Mouse (Mus musculus): ENCODE measurements at regions not wholly inside any gene's neighbourhood (a gene's known extent, or its start where the extent isn't known, plus 50 kb on each side); places are given as distances from the start of the nearest gene placed in this dataset.
"Not testable (repeated sequence)": the region's sequence is repeated elsewhere in the genome, so short reads cannot be mapped to it uniquely, and the experiment has no call there.

DNA sequence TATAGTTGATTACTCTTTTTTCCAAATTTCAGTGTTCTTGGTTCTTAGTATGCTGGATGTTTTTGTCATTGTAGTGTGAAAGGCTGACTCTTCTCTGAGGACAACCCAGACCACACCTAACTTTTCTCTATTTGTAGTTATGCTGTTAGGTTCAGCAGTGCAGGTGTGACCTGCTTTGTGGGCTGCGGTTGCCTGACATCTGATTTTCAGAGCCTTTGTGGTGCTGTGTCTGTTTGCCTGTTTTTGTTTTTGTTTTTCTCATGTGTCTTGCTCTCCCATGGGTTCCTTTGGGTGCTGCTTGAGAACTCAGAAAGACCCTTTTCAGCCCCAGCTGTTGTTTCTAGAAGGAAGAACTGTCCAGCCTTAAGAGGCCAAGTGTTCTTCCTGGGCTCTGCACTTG lies 52.0 kb upstream of the Trpm1 start:
- DNase-seq (ENCODE audit: low read depth in 2 of 2, low spot score in 2 of 2), result peak; percentile 37 to 55

DNA sequence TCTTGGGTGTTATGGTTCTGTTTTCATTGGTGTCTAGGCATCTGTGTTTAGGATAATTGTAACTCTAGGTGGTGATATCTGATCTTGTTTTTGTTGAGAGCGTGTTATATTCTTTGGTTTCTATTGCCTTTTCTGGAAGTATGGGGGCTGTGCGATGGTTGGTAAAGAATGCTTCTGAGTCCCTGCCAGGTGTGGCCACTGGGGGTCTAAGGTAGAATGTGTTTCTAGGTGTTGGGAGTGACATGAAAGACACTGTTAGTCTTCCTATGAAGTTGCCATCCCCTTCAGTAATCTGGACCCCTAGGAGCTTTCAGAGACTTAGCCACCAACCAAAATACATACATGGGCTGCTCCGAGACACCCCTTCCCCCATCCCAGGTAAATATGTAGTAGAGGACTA lies 54.0 kb upstream of the Trpm1 start:
- no peak for DNase-seq (ENCODE audit: low read depth in 2 of 2, low spot score in 2 of 2)

DNA sequence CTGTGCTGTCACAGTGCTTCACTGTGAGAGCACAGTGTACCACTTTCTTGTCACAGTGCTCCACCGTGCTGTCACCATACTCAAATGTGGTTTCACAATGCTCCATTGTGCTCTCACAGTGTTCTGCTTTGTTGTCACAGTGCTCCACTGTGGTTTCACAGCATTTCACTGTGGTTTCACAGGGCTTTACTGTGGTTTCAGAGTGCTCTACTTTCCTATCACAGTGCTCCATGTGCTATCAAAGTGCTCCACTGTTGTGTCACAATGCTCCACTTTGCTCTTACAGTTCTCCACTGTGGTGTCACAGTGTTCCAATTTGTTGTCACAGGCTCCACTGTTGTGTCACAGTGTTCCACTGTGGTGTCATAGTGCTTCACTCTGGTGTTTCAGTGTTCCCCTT lies 63.6 kb upstream of the Trpm1 start:
- no peak for DNase-seq (ENCODE audit: low read depth in 2 of 2, low spot score in 2 of 2)

DNA sequence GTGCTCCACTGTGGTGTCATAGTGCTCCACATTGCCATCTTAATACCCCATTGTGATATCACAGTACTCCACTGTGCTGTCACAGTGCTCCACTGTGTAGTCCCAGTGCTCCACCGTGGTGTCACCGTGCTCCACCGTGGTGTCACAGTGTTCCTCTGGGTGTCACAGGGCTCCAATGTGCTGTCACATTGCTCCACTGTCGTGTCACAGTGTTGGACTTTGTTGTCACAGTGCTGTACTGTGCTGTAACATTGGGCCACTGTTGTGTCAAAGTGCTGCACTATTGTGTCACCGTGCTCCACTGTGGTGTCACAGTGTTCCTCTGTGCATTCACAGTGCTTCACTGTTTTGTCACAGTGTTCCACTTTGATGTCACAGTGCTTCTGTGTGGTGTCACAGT lies 64.6 kb upstream of the Trpm1 start:
- no peak for DNase-seq (ENCODE audit: low read depth in 2 of 2, low spot score in 2 of 2)

DNA sequence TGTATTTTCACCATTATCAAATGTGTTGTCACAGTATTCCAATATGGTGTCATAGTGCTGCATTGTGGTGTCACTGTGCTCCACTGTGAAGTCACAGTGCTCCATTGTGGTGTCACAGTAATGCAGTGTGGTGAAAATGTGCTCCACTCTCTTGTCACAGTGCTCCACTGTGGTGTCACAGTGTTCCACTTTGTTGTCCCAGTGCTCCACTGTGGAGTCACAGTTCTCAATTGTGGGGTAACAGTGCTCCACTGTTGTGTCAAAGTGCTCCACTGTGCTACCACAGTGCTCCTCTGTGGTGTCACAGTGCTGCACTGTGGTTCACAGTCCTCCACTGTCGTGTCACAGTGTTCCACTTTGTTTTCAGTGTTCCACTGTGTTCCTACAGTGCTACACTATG lies 69.7 kb upstream of the Trpm1 start:
- DNase-seq (ENCODE audit: low read depth in 2 of 2, low spot score in 2 of 2), result not testable (repeated sequence)

DNA sequence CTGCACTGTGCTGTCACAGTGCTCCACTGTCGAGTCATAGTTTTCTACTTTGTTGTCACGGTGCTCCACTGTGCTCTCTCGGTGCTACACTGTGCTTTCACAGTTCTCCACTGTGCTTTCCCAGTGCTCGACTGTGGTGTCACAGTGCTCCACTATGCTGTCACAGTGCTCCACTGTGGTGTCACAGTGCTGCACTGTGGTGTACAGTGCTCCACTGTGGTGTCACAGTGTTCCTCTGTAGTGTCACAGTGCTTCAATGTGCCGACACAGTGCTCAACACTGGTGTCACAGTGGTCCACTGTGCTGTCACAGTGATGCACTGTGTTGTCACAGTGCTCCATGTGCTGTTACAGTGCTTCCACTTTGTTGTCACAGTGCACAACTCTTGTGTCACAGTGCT lies 71.0 kb upstream of the Trpm1 start:
- DNase-seq (ENCODE audit: low read depth in 2 of 2, low spot score in 2 of 2), result no peak

DNA sequence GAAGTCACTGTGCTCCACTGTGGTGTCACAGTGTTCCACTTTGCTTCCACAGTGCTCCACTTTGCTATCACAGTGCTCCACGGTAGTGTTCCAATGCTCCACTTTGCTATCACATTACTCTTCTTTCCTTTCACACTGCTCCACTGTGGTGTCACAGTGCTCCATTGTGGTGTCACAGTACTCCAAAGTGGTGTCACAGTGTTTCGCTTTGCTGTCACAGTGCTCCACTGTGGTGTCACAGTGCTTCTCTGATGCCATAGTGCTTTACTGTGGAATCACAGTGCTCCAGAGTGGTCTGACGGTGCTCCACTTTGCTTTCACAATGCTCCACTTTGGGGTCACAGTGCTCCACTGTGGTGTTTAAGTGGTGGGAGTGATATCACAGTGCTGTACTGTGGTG lies 71.4 kb upstream of the Trpm1 start:
- no peak for DNase-seq (ENCODE audit: low read depth in 2 of 2, low spot score in 2 of 2)

DNA sequence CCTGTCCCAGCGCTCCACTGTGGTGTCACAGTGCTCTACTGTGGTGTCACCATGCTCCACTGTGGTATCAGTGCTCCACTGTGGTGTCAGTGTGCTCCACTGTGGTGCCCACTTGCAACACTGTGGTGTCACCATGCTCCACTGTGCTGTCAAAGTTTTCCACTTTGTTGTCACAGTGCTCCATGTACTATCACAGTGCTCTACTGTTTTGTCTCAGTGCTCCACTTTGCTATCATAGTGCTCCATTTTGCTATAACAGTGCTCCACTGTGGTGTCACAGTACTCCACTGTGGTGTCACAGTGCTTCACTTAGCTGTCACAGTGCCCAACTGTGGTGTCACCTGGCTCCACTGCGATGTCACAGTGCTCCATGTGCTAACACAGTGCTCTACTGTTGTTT lies 72.0 kb upstream of the Trpm1 start:
- DNase-seq (ENCODE audit: low read depth in 2 of 2, low spot score in 2 of 2), result no peak

DNA sequence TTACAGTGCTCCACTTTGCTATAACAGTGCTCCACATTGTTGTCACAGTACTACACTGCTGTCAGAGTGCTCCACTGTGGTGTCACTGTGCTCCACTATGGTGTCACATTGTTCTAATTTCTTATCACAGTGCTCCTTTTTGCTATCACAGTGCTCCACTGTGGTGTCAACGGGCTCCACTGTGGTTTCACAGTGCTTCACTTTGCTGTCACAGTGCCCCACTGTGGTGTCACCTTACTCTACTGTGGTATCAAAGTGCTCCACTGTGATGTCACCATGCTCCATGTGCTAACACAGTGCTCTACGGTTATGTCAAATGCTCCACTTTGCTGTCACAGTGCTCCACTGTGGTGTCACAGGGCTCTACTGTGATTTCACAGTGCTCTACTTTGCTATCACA lies 72.6 kb upstream of the Trpm1 start:
- no peak for DNase-seq (ENCODE audit: low read depth in 2 of 2, low spot score in 2 of 2)

DNA sequence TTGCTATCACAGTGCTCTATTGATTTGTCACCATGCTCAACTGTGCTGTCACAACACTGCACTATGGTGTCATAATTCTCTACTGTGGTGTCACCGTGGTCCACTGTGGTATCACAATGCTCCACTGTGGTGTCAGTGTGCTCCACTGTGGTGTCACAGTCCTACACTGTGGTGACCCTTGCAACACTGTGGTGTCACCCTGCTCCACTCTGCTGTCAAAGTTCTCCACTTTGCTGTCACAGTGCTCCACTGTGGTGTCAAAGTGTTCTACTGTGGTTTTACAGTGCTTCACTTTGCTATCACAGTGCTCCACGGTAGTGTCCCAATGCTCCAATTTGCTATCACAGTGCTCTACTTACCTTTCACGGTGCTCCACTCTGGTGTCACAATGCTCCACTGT lies 74.3 kb upstream of the Trpm1 start:
- no peak for DNase-seq (ENCODE audit: low read depth in 2 of 2, low spot score in 2 of 2)

DNA sequence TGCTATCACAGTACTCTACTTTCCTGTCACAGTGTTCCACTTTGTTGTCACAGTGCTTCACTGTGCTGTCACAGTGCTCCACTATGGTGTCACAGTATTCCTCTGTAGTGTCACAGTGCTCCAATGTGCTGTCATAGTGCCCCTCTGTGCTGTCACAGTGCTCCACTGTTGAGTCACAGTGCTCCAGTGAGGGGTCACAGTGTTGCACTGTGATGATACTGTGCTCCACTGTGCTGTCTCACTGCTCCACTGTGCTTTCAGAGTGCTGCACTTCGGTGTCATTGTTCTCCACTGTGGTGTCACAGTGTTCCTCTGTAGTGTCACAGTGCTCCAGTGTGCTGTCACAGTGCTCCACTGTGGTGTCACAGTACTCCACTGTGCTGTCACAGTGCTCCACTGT lies 75.0 kb upstream of the Trpm1 start:
- no peak for DNase-seq (ENCODE audit: low read depth in 2 of 2, low spot score in 2 of 2)

DNA sequence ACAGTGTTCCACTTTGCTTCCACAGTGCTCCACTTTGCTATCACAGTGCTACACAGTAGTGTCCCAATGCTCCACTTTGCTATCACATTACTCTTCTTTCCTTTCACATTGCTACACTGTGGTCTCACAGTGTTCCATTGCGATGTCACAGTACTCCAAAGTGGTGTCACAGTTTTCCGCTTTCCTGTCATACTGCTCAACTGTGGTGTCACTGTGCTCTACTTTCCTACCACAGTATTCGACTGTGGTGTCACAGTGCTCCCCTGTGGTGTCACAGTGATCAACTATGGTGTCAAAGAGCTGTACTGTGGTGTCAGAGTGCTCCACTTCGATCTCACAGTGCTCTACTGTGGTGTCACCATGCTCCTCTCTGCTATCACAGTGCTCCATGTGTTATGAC lies 76.1 kb upstream of the Trpm1 start:
- no peak for DNase-seq (ENCODE audit: low read depth in 2 of 2, low spot score in 2 of 2)

DNA sequence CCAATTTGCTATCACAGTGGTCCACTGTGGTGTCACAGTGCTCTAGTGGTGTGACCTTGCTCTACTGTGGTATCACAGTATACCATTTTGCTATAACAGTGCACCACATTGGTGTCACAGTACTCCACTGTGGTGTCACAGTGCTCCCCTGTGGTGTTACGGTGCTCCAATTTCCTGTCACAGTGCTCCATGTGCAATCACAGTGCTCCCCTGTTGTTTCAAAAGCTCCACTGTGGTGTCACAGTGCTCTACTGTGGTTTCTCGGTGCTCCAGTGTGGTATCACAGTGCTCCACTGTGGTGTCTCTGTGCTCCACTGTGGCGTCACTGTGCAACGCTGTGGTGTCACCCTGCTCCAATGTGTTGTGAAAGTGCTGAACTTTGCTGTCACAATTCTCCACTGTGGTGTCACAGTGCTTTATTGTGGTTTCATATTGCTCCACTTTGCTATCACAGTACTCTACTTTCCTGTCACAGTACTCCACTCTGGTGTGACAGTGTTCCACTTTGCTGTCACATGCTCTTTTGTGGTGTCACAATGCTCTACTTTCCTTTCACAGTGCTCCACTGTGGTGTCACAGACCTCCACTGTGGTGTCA lies 76.8 kb upstream of the Trpm1 start:
- DNase-seq (ENCODE audit: low read depth in 2 of 2, low spot score in 2 of 2), result no peak

DNA sequence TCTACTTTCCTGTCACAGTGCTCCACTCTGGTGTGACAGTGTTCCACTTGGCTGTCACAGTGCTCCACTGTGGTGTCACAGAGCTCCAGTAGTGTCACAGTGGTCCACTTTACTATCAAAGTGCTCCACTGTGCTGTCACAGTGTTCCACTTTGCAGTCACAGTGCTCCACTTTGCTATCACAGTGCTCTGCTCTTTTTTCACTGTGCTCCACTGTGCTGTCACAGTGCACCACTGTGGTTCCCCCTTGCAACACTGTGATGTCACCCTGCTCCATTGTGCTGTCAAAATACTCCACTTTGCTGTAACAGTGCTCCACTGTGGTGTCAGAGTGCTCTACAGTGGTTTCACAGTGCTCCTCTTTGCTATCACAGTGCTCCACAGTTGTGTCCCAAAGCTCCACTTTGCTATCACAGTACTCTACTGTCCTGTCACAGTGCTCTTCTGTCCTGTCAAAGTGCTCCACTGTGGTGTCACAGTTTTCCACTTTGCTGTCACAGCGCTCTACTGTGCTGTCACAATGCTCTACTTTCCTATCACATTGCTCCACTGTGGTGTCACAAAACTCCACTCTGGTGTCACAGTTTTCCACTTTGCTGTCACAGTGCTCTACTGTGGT lies 77.8 kb upstream of the Trpm1 start:
- no peak for DNase-seq (ENCODE audit: low read depth in 2 of 2, low spot score in 2 of 2)

DNA sequence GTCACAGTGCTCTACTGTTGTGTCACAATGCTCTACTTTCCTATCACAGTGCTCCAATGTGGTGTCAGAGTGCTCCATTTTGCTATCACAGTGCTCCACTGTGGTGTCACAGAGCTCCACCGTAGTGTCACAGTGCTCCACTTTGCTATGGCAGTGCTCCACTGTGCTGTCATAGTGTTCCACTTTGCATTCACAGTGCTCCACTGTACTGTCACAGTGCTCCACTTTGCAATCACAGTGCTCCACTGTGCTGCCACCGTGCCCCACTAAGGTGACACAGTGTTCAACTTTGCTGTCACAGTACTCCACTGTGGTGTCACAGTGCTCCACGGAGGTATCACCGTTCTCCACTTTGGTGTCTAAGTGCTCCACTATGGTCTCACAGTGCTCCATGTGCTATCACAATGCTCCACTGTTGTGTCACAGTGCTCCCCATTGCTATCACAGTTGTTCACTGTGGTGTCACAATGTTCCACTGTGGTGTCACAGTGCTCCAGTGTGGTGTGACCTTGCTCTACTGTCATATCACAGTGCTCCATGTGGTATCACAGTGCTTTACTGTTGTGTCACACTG lies 78.9 kb upstream of the Trpm1 start:
- DNase-seq (ENCODE audit: low read depth in 2 of 2, low spot score in 2 of 2), result no peak

DNA sequence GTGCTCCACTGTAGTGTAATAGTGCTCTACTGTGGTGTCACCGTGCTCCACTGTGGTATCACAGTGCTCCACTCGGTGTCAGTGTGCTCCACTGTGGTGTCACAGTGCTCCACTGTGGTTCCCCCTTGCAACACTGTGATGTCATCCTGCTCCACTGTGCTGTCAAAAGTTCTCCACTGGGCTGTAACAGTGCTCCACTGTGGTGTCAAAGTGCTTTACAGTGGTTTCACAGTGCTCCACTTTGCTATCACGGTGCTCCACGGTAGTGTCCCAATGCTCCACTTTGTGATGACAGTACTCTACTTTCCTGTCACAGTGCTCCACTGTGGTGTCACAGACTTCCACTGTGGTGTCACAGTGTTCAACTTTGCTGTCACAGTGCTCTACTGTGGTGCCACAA lies 79.4 kb upstream of the Trpm1 start:
- no peak for DNase-seq (ENCODE audit: low read depth in 2 of 2, low spot score in 2 of 2)

DNA sequence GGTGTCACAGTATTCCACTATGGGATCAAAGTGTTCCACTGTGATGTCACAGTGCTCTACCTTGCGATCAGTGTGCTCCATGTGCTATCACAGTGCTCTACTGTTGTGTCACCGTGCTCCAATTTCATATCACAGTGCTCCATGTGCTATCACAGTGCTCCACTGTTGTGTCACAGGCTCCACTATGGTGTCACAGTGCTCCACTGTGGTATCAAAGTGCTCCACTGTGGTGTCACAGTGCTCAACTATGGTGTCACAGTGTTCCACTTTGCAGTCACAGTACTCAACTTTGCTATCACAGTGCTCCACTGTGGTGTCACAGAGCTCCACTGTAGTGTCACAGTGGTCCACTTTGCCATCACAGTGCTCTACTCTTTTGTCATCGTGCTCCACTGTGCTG lies 79.9 kb upstream of the Trpm1 start:
- no peak for DNase-seq (ENCODE audit: low read depth in 2 of 2, low spot score in 2 of 2)

DNA sequence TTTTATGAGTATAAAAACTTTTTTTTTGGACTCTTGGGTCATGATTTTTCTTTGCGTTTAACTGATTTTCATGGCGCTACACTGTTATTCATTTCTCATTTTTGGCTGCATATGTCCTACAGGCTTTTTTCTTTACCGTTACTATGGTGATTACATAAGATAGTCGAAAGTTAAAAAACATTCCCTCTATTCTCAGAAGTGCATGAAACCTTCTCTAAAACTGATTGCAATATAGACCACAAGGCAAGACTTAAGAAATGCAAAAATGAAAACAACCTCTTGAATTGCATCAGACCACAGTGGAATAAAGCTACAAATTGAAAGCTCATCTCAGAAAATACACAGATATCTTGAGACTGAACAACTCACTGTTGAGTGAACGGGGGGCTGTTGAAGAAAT lies 82.7 kb upstream of the Trpm1 start:
- DNase-seq (ENCODE audit: low read depth in 2 of 2, low spot score in 2 of 2), result no peak

DNA sequence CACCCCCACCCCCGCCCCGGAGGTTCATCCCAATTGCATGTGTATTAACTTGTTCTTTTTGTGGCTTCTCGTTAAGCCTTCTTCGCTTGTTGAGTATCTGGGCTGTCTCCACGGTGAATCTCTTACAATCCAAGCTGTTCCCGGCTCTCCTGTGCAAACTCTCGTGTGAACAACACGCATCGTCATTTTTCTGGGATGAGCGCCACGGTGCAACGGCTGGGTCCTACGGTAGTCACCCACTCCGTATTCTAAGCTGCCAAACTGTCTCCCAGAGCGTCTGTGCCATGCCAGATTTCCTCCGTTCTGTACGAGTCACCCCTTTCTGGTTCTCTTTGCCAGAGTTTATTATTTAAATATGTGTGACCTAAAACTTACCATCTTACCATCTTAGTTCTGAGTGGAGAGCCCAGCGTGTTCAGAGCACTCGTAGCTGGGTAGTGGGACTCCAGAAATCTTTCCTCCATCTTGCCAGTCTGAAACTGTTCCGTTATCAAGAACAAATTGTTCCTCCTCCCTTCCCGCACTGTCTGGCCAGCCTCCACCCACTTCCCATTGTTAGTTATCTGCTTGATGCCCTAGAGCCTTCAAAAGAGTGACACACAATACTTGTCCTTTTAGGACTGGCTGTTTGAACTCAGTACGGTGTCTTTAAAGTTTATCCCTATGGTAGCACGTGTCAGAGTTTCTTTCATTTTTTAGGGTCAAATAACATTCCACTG lies 87.9 kb upstream of the Trpm1 start:
- DNase-seq (ENCODE audit: low read depth in 2 of 2, low spot score in 2 of 2), result no peak

DNA sequence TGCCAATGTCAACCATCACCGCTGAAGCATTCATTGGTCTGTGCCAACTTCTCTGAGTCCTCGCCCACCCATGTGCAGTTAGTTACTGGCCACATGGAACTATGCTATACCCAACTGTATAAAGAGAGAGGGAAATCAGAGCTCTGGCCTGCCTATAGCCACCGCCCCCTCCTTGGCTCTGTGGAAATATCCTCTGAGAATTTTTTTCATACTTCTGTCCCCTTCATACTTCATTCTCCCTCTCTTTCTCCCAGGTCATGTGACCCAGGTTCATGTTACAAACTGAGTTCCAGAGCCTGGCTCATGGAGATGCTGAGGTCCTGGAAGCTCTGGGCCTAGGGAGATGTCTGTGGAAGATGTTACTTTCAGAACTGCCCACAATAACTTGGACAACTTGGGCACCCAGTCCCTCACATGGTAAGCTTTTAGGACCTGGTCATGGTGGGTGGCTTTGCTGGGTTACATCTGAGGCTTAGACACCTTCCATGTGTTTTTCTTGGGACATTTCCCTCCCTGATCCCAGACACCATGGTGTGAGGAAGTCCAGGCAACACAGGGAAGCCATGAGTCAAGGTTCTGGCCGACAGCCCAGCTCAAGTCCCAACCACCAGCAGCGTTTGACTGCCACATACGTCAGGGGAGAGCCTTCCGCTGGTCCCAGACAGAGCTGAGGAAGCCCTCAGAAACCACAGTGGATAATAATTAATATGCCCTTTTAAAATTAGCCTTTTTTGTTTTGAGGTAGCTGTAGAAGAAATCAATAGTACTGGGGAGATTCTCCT lies 89.0 kb upstream of the Trpm1 start:
- DNase-seq (ENCODE audit: low read depth in 2 of 2, low spot score in 2 of 2), result no peak

DNA sequence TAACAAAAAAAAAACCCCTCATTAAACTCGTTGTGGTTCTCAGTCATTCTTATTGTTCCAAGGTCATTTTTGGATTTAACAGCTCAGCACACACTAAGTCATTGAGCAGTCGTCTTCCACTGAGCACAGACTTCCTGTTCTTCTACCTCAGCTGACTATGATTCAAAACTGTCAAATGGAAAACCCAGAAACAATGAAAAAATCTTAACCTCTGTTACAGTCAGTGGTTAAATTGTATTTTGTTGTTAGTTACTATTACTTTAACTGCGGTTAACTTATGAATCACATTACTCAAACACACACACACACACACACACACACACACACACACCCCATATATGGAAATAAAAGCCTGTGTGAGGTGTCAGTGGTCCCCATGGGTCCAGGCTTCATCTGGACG lies 92.5 kb upstream of the Trpm1 start:
- no peak for DNase-seq (ENCODE audit: low read depth in 2 of 2, low spot score in 2 of 2)

DNA sequence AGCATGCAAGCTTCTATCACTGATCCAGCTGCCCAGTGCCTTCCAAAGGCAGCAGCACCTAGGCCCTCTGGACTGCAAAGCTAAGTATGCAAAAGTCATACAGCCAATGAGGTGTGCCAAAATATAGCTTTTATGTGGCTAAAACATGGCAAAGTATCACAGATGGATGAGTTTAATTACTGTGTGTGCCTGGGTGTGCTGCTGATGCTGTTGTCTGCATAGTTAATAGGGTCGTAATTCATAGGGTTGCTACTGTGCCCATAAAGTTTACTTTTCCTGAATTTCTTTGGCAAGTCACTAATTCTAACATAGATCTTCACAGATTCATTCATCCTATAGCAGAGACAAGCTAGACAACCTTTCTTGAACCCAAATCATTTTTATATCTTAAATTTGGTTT lies 93.1 kb upstream of the Trpm1 start:
- DNase-seq (ENCODE audit: low read depth in 2 of 2, low spot score in 2 of 2), result no peak
